12 mouse cellular contexts compared by ENCODE assay signal in the genomic region with DNA sequence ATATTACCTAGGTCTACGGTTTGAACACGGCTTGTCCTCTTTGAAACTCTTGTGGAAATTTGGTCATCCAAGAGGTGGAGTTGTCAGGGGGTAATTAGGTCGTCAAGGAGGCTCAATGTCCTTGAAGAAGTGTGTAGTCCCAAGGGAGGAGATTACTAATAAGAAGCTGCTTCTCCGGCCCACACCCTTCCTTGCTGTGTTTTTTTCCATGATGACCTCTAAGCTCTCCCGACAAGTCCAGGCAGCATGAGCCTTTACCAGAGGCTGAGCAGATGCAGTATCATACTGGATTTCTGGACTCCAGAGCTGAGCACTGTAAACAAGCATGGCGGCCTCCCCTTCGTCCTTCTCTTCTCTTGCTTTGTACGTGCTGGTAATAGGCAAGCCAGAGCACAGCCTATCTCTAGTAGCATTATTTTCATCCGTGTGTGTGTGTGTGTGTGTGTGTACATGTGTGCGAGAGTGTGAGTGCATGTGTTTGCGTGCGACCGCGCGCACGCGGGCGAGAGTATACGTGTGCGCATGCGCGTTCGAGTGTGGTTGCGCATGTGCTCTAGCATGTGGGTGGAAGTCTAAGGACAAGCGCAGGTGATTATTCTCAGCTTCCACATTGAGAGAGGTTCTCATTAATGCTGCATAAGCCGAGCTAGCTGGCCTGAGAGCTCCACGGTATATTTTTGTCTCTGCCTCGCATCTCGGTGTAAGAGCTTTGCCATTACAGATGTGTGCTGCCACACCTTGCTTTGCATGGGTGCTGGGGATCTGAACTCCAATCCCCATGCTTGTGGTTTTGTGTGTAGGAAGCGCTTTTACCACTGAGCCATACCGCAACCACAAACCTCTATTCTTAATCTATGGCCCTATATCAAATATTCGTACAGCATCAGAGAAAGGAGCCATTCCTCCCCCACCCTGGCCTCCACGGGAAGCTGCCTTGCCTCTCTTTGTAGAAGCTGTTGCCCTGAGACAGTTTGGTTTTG. TPM values are rescaled to one million over a fixed set of nuclear protein-coding genes. Genes with fewer than 3 reads are reported as not detected.
DNase-seq lines count a peak whose midpoint lies in the region; ATAC-seq and TF ChIP-seq lines count a peak whose summit lies in the region.
"Had no signal": no experiment of that assay in that cellular context is flagged by ENCODE, and none has a peak within 500 bp of the region (broad histone marks: within the 10 kb centered on the region; RNA-seq: fewer than 3 reads in every experiment).

No protein-coding gene starts in this region.

- intact Hi-C loops in heart, postnatal 36 days (cut with DNase I) = no loop called here

- H3K27ac ChIP-seq in stomach, embryonic 14.5 days (ENCODE audit: low read length) = peak overlapping the region; percentile 39; the same call in 1 of the 2 replicates
- no peak overlapping the region for H3K27ac ChIP-seq in stomach, postnatal 0 days (replicated peaks)
- H3K27ac ChIP-seq in limb, embryonic 12.5 days = 0 out of 2 replicates have a peak overlapping the region, but pooled peaks have one; percentile 36

- peaks cover 19% of the 10 kb centered on the region for H3K4me1 ChIP-seq in stomach, embryonic 14.5 days (ENCODE audit: control insufficient read depth, insufficient read depth, low read length)
- H3K4me1 ChIP-seq in stomach, postnatal 0 days (replicated peaks; ENCODE audit: control insufficient read depth, insufficient read depth) = peaks cover 4% of the 10 kb centered on the region; the same call in 1 of the 2 replicates
- peaks cover 37% of the 10 kb centered on the region for H3K4me1 ChIP-seq in limb, embryonic 12.5 days (replicated peaks)

- H3K27me3 ChIP-seq in stomach, embryonic 14.5 days (ENCODE audit: control insufficient read depth, insufficient read depth, low read length) = no peaks in the 10 kb centered on the region
- no peaks in the 10 kb centered on the region for H3K27me3 ChIP-seq in stomach, postnatal 0 days (ENCODE audit: control insufficient read depth, insufficient read depth, low read length)
- no peaks in the 10 kb centered on the region for H3K27me3 ChIP-seq in limb, embryonic 12.5 days

- H3K9me3 ChIP-seq in stomach, embryonic 14.5 days (ENCODE audit: control insufficient read depth, low read depth, low read length) = no peaks in the 10 kb centered on the region
- no peaks in the 10 kb centered on the region for H3K9me3 ChIP-seq in stomach, postnatal 0 days (ENCODE audit: control insufficient read depth, low read length)
- no peaks in the 10 kb centered on the region for H3K9me3 ChIP-seq in limb, embryonic 12.5 days

- TF ChIP-seq EP300 in stomach, postnatal 0 days (optimal IDR thresholded peaks at IDR 0.05) = no peak

- 85% methylated on average over 33 of the region's 33 CpGs for WGBS in stomach, embryonic 14.5 days
- 82% methylated on average over 33 of the region's 33 CpGs for WGBS in stomach, postnatal 0 days
- WGBS in limb, embryonic 12.5 days = 83% methylated on average over 33 of the region's 33 CpGs

- no peak overlapping the region for H3K9ac ChIP-seq in stomach, embryonic 14.5 days (replicated peaks; ENCODE audit: low read depth, low read length)
- H3K9ac ChIP-seq in stomach, postnatal 0 days (ENCODE audit: low read length) = no peak overlapping the region
- H3K9ac ChIP-seq in limb, embryonic 12.5 days (replicated peaks) = no peak overlapping the region

- no peaks in the 10 kb centered on the region for H3K36me3 ChIP-seq in stomach, embryonic 14.5 days (ENCODE audit: control insufficient read depth, insufficient read depth, low read length)
- no peaks in the 10 kb centered on the region for H3K36me3 ChIP-seq in stomach, postnatal 0 days (ENCODE audit: control insufficient read depth, insufficient read depth, low read length)
- no peaks in the 10 kb centered on the region for H3K36me3 ChIP-seq in limb, embryonic 12.5 days

- DNase-seq in heart, adult 11 months = peak; percentile 91
- no peak for DNase-seq in heart, postnatal 36 days
- DNase-seq in stomach, postnatal 0 days (ENCODE audit: low spot score) = no peak
- DNase-seq in thymus, postnatal 4 days = peak; percentile 35
- DNase-seq in adrenal gland, postnatal 10 days = no peak
- DNase-seq: cerebellum, postnatal 10 days; kidney, postnatal 25 days; midbrain, embryonic 14.5 days; retina, postnatal 1 day had no signal

- no peak for TF ChIP-seq CTCF in stomach, postnatal 0 days (IDR thresholded peaks at IDR 0.05; ENCODE audit: low read depth)

- ATAC-seq in stomach, embryonic 14.5 days (ENCODE audit: insufficient number of reproducible peaks, insufficient read depth, low FRiP score, low read depth) = no peak
- ATAC-seq in stomach, postnatal 0 days (ENCODE audit: low FRiP score, low TSS enrichment) = no peak
- ATAC-seq in limb, embryonic 12.5 days (ENCODE audit: insufficient number of reproducible peaks, insufficient read depth, low FRiP score, low TSS enrichment, low read depth) = no peak
- ATAC-seq in frontal cortex, adult (ENCODE audit: low TSS enrichment) = no peak

- H3K4me3 ChIP-seq in stomach, embryonic 14.5 days (ENCODE audit: low read depth, low read length) = no peak overlapping the region
- H3K4me3 ChIP-seq in stomach, postnatal 0 days (ENCODE audit: low read depth, low read length) = no peak overlapping the region
- H3K4me3 ChIP-seq in limb, embryonic 12.5 days (replicated peaks) = no peak overlapping the region

- no peak overlapping the region for H3K4me2 ChIP-seq in stomach, embryonic 14.5 days (replicated peaks; ENCODE audit: low read depth, low read length)
- H3K4me2 ChIP-seq in stomach, postnatal 0 days (replicated peaks; ENCODE audit: low read depth) = no peak overlapping the region
- no peak overlapping the region for H3K4me2 ChIP-seq in limb, embryonic 12.5 days

RNA-seq across cellular contexts. Expression of gene Rere, which starts 12.5 kb away (rescaled TPM):
- 10 to 100 TPM; 51.5 to 52.0 TPM for total RNA-seq in heart, postnatal 36 days (2021)
- 41.1 and 45.2 TPM in 2 replicates for polyA plus RNA-seq in stomach, embryonic 14.5 days (2014; fragmentation: Nextera tagmentation; extraction: Ambion mirVana)
- polyA plus RNA-seq in stomach, postnatal 0 days (2015; fragmentation: Nextera tagmentation; extraction: Ambion mirVana) = 8.3 and 12.2 TPM in 2 replicates
- 31.4 and 35.4 TPM in 2 replicates for polyA plus RNA-seq in limb, embryonic 12.5 days (2016; fragmentation: Nextera tagmentation; extraction: Ambion mirVana)
- total RNA-seq in adrenal gland, postnatal 10 days (2021) = 100 to 1,000 TPM in 1 of 2 experiments, 10 to 100 TPM in 1; 85.3 to 118 TPM

RNA-seq across cellular contexts. Expression of gene Eno1, which starts 32.4 kb away (rescaled TPM):
- total RNA-seq in heart, postnatal 36 days (2021) = 100 to 1,000 TPM; 106 to 108 TPM
- polyA plus RNA-seq in stomach, embryonic 14.5 days (2014; fragmentation: Nextera tagmentation; extraction: Ambion mirVana) = 1,497 and 1,560 TPM in 2 replicates
- polyA plus RNA-seq in stomach, postnatal 0 days (2015; fragmentation: Nextera tagmentation; extraction: Ambion mirVana) = 636 and 733 TPM in 2 replicates
- polyA plus RNA-seq in limb, embryonic 12.5 days (2016; fragmentation: Nextera tagmentation; extraction: Ambion mirVana) = 1,793 and 1,872 TPM in 2 replicates
- 100 to 1,000 TPM; 442 to 474 TPM for total RNA-seq in adrenal gland, postnatal 10 days (2021)

Comparison
In these comparisons a context has a peak if more than half of its experiments do, and no peak if none do; other contexts are left out.
1. DNase-seq: peak in heart, adult 11 months (single experiment) and thymus, postnatal 4 days (single experiment); none in heart, postnatal 36 days (0 of 2), stomach, postnatal 0 days (single experiment) and adrenal gland, postnatal 10 days (single experiment).